Mouse (Mus musculus) thymus, postnatal 4 days (tissue): ENCODE measurements around the gene Tmem175.
A peak's percentile ranks its signal among the peaks of the same experiment; 100 is the strongest.

Experiments
- DNase-seq: peaks from one replicate; pipeline ENCODE4 v3.0.0; 2021

Gene Tmem175

DNA sequence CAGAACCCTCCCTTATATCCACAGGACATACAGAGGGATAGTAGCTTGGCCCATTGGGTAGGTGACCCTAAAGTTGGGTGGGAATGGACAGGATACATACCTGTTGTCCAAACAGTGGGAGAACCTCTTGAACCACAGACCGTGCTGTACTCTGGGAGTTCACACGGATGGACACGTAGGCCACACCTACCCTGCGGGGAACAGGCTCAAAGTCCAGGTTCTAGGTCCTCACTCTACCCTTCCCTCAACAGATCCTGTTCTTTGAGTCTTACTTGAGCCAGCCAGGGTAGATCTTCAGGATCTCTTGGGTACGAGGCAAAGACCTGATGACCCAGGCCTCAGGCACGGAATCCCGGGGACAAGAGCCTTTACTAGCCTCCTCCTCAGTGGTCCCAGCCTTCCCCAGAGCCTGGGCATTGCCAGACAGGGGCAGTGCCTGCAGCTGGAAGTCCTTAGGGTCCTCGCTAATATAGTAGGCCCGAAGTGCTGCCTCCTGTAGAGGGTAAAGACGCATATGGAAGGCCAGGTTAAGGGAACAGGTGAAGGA lies 24.9 kb downstream of the Tmem175 start:
- no peak for DNase-seq

DNA sequence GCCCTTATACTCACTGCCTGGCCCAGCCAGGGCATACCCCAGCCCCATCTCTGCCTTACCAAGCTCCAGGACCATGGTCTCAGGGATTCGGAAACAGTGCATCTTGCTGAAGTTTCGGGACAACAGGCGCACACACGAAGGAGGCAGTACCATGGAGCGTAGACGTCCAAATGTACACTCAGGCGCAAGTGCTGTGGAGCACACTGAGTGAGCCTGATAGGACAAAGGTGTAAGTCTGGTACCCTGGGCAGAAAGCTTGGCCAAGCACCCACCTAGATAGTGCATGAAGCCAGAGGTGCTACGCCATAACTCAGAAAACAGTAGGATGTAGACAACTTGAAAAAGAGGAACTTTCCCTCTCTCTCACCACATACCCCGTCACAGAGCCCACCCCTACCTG lies 25.8 kb downstream of the Tmem175 start:
- DNase-seq, result no peak

DNA sequence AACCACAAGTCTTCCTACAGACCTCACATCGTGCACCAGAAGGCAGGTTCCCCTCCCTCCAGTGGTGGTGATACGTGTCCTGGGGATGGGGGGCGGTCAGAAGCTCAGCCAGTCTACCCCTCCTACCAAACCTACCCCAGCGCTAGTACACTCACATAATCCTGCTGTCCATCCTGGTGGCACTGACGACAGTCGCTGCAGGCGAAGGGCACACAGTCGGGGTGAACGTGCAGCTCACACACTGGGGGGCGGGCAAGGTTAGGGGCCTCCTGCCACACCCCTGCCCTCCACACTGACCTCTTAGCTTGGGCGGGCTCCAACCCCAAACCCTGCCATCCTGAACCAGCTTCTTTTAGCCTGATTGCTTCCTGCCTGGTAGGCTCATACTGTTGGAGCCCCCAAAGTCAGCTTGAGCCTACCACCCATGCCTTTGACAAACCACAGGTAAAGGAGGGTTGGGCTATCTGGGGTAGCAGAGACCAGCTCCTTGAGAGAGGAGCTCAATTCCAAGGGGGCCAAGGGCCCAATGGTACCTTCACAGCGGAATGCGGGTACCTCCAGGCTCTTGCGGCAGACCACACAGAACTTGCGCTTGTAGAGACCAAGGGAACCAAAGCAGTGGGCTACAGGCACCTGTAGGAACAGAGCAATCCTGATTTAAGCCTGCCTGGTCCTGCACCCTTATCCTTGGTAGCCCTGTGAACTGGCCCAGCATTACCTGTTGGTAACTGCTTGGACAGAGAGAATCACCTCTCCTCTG lies 26.5 kb downstream of the Tmem175 start:
- peak; percentile 7 for DNase-seq

DNA sequence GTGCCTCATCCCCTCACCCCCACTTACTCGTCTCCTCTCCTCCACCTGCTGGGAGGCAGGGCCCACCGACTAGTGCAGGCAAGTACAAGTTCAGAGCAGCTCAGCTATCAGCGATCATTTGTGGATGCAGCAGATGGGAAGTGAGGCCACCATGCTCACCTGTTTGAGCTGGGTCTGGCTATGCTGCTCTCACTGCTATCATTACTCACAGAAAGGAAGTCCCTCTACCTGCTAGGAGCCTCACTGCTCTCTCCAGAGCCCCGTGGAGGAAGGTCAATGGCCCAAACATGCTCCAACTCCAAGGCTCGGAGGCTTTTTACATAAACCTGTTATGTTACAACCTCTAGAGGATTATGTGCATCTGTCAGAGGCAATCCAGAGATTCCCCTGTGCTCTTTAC lies 27.8 kb downstream of the Tmem175 start:
- no peak for DNase-seq

DNA sequence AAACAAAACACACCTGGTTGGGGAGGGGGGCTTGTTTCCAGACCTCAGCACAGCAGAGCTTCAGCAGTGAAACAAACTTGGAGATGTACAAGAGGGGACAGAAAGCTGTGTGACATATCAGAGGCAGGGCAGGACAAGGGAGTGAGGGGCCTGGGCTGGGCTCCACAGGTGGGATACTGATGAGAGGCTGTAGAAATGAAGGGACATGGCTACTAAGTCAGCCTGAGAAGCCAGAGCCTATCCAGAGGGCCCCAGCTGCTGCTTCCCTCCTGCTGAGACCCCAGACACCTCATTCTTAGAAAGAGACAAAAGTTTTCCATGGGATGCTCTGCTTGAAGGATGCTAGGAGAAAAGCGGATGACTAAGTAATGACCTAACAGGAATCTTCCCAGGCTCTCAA lies 29.0 kb downstream of the Tmem175 start:
- DNase-seq, result no peak

DNA sequence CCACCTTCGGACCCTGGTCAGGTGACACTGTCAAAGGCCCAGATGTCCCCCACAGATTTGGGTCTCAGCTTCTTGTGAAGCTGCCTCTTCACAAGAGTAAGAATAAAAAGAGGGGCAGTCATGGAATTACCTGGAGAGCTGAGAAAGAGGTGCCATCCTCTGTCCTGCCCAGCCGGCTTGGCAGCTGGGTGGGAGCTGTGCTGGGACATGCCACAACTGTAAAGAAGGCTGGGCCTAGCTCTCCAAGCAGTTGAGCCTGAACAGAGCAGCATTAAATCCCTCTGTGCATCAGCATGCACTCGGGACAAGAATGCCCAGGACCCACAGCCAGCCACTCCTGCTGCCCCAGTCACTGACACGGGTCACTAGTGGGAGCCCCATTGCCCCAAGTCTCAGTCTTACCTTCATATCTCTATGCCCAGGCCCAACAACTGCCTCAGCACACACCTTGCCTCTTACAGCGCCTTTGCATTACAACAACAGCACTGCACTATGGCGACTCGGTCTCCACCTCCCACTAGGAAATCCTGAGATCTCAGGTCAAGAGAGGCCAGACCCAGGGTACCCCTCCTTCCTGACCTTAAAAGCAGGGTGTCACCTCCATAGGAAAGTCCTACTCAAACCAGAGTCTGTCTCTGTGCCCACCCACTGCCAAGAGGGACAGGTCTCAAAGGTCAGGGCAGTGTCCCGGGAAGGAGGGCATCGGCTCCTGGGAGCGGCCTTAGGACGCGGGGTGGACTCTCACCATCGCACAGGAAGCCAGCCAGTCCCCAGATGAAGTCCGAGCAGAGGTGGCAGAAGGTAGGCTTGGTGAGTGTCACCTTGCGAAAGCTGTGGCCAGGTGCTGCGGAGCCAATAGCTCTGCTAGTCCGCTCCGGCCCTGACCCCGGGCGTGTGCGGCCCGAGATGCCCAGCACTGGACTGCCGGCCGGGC lies 30.4 kb downstream of the Tmem175 start, which contains the start of gene Idua:
Gene Idua, plus strand, starts transcription at position 634 of the 934 bp plus-strand sequence.
- DNase-seq, result no peak

DNA sequence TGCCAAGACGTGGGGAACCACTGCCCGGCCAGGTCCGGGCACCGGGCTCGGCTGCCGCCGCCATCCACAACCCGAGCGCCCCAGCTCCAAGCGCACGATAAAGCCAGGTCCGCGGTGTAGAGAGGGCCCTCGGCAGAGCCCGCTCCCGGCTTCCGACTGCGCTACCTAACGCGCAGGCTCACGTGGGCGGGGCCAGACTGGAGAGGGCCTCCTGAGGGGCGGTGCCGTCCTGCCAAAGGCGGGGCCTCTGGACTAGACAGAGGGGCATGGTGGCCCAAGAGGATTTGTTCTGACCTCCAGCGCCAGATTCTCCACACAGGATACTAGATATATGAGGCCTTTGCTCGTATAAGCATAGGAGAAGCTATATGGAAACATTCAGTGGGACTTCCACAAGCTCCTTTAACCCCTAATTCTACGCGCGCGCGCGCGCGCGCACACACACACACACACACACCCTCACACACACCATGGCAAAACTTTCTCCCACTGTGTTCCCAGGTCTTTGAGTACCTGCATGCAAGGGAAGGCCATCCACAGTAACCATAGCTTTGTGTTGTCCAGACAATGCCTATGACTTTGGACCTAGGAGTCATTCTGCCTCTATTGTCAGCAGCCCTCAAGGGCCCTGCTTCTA lies 31.2 kb downstream of the Tmem175 start:
- DNase-seq, result peak; percentile 95

DNA sequence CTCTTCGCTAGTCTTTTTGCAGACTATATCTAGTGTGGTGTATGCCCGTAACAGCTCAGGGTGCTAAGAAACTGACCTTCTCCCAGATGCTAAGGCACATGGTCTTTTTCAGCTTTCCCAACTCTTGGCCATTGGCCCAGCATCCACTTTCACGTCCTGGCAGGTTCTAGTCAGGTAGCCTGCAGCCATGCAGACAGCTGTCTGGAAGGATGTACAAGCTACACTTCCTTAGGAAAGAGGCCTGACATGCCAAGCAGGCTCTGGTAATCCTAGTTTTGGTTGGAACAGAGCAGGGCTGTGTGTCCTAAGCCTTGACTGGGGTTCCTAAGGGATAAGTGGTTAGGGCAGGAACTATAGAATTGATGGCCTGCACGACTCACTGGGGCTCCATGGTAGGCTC lies 33.2 kb downstream of the Tmem175 start:
- no peak for DNase-seq

DNA sequence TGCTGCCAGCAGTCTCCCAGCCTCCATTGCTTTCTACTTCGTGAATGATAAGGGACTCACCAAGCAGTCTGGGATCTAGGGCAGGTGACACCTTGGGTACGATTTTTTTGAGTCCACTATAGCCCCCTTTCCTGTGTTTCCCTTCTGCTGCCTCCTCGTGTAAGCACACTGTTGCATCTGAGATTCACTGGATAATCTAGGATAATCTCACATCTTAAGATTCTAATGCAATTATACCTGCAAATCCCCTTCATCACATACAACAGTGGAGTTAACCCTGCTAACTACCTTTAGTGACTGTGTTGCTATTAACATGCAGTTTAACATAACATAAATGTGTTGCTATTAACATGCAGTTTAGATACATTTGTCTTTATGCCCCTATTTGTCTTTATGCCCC lies 35.5 kb downstream of the Tmem175 start:
- DNase-seq, result no peak

DNA sequence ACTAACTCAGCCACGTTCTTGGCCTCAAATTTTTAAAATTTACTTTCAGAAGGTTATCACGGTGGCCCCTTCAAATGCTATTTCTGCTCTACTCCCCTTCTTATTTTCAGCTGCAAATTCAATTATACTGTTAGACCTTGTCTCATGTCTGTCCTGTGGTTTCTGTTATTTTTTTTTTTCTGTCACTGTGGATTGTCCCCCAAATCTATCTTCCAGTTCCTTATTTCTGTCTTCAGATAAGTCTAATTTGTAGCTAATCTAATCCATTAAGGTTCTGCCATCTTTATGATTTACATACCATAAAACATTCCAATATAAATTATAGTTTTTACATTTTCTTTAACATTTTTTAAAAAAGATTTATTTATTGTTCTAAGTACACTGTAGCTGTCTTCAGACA lies 37.8 kb downstream of the Tmem175 start:
- DNase-seq, result no peak

DNA sequence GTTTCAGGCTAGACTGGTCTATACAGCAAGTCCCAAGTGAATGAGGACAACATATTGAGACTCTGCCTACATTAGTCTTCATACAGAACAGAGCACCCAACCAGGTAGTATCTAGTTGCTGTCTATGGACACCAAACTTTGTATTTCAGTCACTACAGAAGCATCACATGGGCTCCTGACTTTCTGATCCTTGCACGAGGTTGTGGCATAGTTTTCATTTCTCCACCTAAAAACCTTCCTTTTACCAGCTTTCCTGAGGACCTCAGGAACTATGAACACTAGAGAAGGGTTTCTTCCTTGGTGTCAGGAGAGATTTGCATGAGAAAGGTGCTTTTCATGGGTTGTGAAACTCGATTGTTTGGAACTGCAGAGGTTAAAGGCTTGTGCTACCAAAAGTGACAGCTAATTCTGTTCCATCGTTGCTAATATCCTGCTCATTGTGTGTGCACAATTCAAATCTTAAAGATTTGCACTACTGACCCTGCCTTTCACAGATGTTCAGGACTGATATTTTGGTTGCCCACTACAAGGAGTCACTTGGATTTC lies 38.9 kb downstream of the Tmem175 start:
- DNase-seq, result no peak

DNA sequence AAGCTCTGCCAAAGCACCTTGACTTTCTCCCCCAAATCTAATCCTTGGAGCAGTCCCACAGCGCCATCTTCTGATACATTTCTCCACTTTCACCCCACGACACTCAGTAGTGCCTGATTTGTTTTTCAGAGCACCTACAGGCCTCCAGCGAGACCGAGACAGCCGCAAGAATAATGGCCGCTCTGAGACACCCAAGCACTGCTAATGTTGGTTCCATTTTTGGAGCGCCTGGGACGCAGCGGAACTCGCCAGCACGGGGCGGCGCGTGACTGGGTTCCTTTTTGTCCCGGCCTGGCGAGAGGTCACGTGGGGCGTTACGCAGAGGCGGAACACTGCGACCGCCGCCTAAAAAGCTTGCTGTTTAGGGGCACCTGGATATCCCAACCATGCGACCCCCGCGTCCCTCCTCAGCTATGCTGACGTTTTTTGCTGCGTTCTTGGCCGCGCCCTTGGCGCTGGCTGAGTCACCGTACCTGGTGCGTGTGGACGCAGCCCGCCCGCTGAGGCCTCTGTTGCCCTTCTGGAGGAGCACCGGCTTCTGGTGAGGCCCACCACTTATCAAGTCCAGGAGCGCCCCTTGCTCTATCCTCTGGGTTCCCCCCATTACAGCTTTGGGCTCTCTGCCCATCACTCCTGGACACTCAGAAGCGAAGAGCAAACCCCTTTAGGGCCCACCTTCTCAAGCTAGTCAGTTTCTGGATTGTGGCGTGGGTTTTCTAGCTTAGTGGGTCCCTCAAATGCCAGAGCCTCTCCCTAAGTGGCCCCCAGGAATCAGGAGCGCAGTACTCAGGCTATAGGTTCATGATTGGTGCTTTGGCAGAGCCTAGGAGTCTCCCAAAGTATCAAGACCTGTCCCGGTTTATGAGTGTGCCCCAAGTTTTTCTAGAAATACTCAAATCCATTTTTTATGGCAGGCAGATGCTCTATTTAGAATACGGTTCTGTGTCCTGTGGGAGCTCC lies 39.7 kb downstream of the Tmem175 start, which contains the start of gene Dgkq:
Gene Dgkq, minus strand, starts transcription at position 696 of the 960 bp plus-strand sequence.
- peak; percentile 83 for DNase-seq

DNA sequence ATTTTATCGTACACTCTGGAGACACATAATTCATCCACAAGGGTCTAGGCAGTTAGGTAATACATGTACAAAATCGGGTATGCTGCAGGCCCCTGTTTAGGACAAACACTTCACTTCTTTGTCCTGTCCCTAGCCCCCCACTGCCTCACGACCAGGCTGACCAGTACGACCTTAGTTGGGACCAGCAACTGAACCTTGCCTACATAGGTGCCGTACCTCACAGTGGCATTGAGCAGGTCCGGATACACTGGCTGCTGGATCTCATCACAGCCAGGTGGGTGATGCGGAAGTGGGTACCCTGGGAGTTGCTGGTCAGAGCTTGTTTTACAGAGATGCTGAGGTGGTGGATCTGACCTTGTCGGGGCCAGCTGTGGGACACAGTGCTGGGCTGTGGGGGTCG lies 40.4 kb downstream of the Tmem175 start:
- no peak for DNase-seq

DNA sequence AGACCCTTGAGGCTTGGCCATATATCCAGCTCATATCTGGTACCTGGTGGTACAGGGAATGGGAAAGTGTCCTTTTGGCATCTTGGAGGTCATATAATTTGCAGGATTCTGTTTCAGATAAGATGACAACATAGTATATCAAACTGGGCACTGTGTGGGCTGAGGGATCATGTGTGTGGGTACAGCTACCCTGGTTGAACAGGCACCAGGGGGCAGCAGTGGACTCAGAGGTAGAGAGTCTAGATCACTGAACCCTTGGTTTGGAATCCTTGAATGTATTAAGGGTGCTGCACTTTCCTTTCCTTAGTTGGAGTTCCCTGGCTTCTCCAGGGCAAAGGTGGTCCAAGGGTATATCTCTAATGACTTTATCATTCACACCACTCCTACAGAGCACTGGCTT lies 41.2 kb downstream of the Tmem175 start:
- peak; percentile 85 for DNase-seq

DNA sequence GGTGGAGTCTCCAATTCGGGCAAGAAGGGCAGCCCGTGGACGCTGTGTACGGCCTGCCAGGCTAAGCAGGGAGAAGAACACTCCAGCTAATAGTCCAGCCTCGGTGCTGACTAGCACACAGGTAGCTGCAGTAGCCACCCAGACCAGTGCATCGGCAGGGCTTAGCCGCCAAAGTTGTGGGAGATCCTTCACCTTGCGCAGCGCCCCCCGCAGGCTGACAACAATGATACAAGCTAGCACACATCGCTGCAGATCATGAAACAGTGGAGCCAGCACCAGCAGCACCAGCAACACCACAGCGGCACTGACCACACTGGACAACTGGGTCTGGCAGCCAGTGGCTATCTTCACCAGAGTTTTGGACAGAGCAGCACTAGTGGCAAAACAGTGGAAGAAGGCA lies 42.2 kb downstream of the Tmem175 start:
- no peak for DNase-seq

DNA sequence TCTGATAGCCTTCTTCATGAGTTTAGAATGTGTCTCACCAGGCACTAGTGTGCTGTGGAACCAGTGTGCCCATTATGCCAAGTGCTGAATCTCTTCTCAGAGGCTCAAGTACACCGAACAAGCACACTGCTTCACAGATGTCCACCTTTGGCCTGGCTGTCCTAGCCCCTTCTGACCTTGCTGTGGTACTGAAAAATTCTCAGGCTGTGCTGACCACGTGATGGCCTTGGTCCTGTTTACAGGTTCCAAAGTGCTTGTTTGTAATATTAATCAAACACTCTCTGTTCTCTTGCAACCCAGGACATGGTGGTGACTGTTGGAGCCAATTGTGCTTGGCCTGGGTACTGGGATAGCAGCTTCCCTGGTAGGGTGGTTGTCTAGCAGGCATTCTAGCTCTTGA lies 45.1 kb downstream of the Tmem175 start:
- DNase-seq, result no peak

DNA sequence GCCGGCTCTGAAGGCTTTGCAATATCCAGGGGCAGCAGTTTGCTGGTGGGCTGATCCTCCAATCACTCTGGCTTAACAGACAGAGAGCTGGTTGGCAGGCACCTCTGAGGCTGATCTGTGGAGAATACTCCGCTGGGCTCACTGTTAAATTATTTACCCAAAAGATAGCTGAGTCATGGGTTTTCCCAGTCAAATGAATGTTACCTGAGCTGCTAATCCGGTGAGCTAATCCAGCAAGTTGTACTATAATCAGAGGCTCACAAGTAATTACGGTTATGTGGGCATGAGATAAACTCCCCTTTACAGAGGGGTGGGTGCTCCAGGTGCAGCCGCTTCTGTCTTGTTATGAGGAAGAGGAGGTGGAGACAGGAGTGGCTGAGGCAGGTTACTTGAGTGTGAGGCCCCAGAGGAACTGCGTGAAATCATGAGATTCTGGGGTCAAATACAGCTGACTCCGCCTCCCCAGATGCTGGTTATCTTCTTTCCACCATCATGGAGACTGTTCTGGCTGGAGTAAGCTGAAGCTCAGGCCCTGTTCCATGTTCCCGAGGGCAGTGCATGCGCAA lies 45.8 kb downstream of the Tmem175 start, which contains the start of gene Slc26a1:
Gene Slc26a1, minus strand, starts transcription at position 319 of the 566 bp plus-strand sequence.
- DNase-seq, result no peak

DNA sequence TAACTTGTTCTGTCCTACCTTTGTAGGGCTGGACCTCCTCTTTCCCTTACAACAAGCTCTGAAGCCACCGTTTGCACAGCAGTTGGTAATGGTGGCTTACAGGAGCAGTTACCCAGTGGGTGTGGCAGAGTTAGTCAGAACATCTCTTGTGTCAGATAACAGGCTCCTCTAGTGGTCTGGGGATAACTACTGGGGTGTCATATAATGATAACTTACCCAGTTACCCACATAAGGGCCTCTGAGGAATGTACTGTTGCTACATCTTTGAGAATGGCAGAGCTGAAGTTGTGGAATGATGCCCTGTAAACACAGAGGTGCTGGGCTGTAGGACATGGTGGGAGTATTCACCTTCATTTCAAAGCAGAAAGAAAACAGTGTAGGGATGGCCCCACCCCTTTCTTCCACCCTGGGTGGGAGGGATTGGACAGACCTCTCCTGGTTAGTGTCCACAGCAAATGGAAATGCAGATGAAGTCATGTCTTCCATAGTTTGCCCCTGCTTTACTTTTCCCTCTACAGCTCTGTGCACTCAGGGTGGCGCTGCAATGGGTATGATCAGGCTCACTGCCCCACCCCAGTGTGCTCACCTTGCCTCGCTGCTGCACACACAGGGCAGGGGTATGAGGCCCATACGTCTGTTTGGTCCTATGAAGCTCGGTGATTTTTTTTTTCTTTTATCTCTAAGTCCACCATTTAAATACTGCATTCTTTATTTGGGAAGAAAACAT lies 47.4 kb downstream of the Tmem175 start:
- no peak for DNase-seq

DNA sequence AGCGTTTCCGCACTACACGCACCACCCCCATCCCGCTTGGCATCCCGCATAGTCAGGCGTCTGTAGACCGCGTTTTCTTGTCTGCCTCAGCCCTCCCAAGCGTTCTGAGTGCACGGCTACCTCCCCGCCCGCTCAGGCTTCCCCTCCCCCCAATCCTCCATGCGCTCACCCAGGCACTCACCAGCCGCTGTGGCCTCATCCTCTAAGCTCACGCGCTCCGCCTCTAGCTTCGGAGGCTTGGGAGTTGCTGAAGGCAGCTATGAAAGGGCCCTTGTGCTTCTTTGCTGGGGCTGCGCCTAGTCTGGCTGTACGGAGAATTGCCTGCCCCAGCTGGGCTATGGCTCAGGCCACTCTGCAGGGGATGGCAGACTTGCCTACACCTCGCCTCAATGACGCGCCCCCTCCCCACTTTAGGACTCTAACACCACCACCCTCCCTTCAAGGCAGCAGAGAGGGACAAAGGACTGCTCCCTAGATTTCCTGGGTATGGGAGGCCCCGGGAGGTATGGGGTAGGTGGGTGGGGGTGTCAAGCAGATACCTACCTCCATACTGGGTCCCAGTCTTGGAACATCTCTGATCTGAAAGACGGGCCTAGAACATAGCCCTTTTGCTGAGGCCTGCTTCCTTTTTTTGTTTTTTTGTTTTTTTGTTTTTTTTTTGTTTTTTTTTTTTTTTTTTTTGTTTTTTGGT lies 48.2 kb downstream of the Tmem175 start:
- DNase-seq, result peak; percentile 32
